Mouse (Mus musculus) E14TG2a.4 (cell line): Measurements from ENCODE around the gene Mgat5b.

Experiments
- CTCF ChIP-seq: conservative IDR thresholded peaks from 2 replicates; pipeline ENCODE4 v1.5.1; 2014; ENCODE audit warnings: low read length
- NANOG ChIP-seq: IDR thresholded peaks from 2 replicates; pipeline ENCODE4 v1.6.1; 2014; ENCODE audit warnings: borderline replicate concordance, low read length, mixed read lengths
- POU5F1 ChIP-seq: IDR thresholded peaks from 2 replicates; pipeline ENCODE4 v1.6.1; 2014; ENCODE audit warnings: low read length, borderline replicate concordance

- TF ChIP-seq CTCF (no peak), NANOG (no peak), POU5F1 (no peak)
Observed at GRCm38 (mm10) chr11:116920746-116921145, 2.1 kb downstream of the Mgat5b start.
